Mouse (Mus musculus) c-Kit-positive CD71-negative TER-119-negative erythroid progenitor cells, embryonic 14.5 days (primary cell): ENCODE measurements at regions not wholly inside any gene's neighbourhood (a gene's known extent, or its start where the extent isn't known, plus 50 kb on each side); places are given as distances from the start of the nearest gene placed in this dataset.

Source experiments
- DNase-seq: peaks from one replicate; pipeline ENCODE4 v3.0.0-alpha.2; 2013; ENCODE audit warnings: low read depth

DNA sequence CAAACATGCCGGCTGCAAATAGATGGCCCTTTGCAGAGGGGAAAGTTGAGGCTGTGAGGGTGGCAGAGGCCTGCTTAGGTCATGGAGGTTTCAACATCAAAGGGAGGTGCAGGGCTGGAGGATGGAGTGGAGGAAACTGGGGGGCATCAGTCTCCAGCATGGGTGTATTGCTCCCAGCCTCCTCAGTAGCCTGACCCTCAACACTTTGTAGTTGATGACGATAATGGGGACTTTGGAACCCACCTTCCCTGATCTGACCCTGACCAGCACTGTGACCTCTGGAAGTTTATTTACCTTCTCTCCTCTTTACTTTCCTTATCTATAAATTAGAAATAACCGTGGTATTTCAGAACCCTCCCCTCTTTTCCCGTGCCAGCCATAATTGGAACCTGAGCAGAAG, 56.2 kb downstream of the Gm26897 start:
- no peak for DNase-seq

DNA sequence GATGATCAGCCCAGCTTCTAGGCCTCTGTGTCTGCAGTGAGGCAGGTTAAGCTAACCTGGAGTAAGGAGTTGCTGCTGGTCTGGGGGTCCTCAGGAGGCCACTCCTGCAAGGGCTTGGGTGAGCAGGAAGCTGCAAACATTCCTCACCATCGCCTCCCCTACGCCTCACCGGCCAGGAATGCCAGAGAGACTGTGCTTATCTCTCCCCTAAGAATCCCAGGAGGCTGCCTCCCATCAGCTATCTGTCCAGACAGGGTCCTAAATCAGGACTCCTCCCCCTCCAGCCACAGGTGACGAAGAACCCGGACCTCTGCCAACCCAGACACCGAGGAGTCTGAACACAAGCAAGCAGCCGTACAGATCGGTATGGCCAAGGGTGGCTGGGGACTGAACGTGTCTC, 56.8 kb downstream of the Gm26897 start:
- DNase-seq, result no peak

DNA sequence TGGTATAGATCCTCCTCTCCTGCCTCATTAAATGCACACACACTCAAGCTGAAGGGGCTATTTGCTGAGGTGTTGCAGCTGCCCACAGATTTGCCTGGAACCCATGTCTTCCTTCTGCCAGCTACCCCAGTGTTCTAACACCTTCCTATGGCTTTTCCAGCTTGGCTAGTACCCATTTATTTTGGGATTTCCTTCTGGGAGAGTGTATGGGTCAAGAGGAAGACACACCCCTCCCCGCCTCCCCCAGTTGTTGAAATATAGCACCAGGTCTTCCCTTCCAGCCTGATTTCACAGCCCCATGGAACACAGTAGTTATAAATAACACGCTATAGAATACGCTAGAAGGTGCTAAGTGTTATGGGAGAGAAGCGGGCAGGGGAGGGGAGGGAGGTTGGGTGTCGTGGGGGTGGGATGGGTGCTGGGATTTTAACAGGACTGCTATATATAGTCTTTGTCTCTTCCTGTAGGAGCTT, 57.4 kb downstream of the Gm26897 start:
- DNase-seq, result no peak

DNA sequence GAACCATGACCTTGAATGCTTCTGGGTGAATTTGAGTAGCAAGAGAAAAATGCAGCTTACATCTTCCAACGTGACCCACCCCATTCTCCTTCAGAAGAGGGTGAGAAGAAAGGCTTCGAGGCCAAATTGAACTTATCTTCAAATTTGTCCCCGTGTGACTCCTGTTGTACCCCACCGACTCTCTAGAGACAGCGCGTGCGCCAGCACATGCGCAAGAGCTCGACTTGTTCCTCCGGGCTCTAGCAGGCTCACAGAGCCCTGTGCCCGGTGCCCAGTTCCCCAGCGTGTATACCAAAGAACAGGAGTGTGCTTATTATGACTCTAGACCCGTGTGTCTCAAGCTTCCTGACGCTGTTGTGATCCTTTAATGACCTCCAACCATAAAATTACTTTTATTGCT, 59.0 kb downstream of the Gm26897 start:
- no peak for DNase-seq

DNA sequence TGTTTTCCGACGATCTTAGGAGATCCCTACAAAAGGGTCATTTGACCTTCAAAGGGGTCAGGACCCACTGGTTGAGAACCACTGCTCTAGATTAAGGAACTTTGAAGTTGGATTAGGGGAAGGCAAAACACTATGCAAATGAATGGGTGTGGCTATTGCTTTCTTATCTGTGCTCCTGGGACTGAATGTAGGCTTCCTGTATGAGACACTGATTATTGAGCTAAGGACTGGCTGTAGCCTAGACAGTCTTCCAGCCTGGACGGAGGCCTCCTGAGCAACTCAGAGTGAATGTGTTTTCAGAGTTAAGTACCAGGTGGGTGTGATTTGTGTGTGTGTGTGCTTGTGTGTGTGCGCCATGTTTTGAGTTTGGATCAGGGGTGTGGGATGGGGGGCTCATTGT, 59.5 kb downstream of the Gm26897 start:
- no peak for DNase-seq

DNA sequence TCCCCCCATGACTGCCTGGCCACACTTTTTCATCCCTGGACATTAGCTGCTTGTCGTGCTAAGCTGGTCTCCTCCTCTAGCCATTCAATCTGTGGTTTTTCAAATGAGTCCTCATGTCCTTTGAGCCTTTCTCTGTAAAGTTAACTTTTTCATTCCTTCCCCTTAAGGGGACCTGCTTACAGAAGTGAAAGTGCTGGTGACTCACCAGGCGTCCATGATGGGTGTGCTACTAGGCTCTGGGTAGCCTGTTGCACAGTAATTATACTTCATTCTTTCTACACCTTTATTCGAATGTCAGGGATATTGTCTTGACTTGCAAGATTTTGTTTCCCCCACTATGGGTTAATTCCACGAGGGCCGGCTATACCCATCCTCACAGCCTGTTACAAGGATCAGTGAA, 63.2 kb downstream of the Gm26897 start:
- DNase-seq, result no peak

DNA sequence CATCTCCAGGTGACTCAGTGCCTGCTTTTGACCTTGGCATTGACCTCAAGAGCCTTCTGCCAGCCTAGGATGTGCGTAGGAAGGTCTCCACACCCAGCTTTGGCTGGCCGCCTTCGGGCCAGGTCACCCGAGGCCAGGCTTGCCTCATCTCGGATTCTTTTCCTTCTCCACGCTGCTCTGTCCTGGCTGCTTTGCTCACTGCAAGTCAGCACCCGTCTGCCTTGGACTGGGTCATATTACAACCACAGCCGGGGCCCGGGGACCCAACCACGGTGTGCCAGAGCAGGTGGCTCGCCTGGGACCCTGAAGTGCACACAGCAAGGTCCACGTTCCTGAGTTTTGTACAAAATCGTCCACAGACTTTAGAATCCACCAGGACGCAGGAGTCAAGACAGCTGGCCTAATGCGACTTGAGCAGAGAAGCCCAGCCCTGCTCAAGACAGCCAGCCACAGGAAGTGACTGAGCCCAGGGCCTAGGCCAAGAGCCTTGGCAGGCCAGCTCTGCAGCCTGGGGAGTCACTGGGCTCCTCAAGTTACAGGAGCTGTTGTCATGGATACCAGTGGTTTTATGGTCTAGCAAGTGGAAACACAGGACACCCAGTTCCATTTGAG, 66.1 kb downstream of the Gm26897 start:
- DNase-seq, result no peak

DNA sequence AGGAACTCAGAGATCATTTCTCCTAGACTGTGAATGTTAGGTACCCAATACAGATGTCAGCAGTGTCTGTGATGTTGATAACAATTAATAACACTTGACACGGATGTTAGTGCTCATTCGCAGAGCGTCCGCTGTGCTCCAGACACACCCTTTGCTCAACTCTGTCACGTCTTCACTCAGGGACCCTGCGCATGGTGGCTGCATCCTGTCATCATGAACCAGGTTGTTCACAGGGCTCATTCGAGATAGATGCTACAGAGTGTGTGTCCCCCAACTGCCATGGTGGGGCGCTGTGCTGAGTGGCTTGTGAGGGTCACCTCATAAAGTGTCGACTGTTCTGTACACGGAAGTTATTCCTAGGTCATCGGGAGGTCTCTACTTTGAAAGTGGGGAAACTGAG, 66.8 kb downstream of the Gm26897 start:
- DNase-seq, result no peak

DNA sequence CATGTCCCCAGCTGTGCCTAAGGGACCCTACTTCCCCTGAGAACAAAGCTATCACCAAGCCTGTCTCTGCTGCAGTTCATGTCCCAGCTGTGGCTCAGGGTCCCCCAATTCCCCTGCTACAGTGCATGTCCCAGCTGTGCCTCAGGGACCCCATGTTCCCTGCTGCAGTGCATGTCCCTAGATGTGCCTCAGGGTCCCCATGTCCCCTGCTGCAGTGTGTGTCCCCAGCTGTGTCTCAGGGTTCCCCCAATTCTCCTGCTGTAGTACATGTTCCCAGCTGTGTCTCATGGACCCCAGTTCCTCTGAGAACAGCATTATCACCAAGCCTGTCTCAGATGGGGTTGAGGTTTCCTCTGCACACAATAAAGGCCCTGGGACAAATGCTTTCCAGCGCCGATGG, 67.3 kb downstream of the Gm26897 start:
- no peak for DNase-seq

DNA sequence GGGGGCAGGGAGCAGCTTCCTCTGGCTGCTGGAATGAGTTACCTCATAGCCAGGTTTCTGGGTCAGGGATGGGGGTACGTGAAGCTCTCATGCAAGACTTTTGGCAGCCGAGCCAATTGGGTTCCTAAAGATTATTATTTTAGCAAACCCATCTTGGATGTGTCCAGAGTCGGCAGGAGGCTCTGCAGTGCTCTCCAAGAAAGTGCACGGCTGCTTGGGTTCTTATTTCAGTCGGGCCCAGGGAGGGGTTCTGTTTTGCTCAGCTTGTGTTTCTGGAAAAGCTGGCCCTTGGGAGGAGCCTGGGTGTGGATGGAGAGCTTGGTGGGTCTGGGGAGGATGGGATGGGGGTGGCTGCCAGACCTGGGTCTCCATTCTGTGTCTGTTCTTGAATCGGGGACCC, 70.8 kb downstream of the Gm26897 start:
- no peak for DNase-seq

DNA sequence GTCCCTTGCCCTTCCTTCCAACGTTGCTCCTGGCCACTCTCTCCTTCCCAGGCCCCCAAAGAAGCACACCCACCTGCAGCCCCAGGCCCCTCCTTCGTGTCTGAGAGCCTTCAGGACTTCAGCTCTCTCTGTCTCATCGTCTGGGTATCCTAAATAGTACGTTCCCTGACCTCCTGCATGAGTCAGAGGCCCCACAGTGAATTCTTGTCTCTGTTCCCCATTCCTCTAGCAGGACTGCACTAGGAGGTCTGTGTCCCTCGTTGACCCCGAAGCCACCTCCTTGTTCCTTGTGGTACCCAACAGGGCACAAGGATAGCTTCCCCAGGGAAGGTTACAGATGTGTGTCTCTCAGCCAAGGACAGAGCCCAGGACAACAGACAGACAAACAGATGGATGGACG, 71.4 kb downstream of the Gm26897 start:
- no peak for DNase-seq

DNA sequence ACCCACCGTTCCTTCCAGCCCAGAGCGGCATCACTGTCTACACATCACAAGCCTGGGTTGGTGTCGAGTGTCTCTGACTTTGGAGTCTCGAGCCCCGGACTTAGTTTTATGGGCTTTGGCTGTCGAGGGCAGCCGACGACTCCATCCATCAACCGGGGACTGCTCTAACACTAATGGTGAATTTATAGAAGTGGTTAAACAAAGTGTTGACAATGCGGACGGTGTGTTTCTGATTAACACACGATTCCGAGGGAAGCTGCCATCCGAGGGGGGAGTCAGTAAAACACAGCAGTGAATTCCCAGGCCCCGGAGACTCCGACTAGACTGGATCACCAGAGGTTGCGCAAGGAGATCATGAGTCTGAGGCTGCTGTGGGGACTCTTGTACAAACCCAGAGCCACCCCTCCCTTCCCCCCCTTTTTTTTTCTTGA, 72.1 kb downstream of the Gm26897 start:
- DNase-seq, result no peak

DNA sequence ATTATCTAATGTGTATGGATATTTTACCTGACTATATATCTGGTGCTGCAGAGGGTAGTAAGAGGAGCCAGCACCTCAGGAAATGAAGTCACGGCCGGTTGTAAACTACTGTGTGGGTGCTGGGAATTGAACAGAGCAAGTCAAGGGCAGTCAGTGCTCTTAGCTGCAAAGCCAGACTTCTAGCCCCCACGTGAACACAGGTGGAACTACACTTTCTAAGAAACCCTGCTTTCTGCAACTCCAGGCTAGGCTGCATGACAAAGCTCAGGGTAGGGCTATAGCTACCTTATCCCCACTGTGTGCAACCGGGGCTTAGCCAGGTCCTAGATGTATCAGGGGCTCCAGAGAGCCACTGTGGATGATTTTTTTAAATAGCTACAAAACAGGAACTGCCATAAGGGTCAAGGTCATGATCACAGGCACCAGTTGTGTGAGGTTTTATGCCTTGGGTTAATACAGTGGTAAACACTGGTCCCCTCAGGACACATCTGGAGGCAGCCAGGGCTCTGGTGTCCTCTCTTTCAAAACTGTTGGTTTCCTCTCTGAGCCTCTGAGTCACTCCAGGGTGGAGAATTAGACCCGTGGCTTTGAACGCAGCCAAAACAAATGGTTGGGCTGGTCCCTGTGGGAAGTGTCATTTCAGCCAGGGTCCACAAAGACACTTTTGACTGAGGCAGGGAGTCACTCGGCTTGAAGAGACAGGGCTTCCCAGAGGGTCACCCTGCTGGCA, 76.5 kb downstream of the Gm26897 start:
- DNase-seq, result no peak

DNA sequence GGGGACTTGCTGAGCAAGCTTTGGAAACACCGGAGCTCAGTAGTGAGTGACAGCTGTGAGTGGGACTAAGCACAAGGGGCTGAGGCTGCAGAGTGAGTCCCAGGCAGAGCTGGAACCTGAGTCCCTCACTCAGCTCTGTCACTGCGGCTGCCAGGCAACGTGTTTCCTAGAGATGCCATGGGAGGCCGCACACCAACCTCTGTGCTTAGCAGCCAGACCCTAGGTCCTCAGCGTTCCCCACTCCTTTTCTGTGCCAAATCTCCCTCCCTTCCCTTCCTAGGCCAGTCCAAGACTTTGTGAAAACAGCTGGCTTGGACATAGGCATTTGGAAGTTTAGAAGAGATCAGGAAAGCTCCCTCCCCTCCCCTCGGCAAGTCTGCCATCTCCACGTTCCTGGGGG, 78.9 kb downstream of the Gm26897 start:
- no peak for DNase-seq

DNA sequence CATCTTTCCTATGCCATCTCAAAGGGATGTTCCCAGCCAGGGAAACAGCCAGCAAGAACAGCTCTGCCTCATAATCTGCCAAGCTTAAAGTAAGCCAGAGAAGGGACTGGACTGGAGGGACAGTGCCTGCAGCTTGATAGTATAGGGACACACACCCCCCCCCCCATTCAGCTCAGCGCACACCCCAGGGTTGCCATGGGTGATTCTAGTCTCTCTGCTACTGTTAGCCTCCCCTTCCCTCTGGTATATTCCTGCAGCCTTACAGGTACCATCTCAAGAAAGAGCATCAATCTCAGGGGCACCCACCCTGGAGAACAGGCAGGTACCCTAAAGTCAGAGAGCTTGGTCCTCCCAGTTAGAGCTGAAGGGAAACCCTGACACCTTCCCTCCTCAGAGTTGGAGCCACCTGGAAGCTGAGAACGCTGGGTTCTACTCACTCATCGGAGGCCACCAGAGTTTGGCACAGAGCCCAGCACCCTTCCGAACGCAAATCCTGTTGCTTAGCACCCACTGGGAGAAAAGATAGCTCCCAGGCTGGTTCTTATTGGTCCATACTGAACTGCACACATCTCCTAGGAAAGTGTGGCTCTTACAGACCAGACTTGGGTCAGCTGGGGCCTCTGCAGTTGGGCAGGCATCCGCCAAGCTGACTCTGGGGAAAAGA, 79.5 kb downstream of the Gm26897 start:
- no peak for DNase-seq

DNA sequence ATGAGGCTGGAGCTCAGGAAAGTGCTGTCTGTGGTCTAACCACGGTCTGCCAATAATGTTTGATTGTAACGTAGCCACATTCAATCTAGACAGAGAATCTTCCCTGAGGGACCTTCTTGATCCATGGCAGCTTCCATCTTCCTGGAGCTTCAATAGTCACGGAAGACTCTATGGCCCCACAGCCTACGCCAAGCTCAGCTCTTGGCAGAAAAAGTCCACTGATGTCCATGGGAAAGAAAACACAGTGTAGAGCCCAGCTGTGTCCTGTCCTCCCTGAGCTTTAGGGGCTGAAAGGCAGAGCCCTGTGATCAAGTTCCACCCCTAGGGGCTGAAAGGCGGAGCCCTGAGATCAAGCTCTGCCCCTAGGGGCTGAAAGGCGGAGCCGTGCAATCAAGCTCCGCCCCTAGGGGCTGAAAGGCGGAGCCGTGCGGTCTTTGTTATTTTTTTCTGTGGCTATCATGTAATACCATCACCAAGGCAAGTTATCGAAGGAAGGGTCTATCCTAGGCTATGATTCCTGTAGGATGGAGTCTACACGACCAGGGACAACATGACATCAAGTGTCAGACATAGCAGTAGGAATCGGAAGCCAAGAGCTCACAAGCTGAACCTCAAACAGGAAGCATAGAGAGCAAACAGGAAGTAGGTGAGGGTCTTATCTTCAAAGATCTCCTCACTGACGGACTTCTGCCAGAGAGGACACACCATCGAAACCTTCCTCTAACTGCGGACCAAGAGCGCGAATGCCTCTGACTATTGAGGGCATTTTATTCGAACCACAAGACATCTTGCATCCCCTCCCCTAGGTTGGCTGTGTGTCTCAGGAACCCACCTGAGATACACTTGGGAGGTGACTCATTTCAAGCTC, 81.4 kb downstream of the Gm26897 start:
- no peak for DNase-seq

DNA sequence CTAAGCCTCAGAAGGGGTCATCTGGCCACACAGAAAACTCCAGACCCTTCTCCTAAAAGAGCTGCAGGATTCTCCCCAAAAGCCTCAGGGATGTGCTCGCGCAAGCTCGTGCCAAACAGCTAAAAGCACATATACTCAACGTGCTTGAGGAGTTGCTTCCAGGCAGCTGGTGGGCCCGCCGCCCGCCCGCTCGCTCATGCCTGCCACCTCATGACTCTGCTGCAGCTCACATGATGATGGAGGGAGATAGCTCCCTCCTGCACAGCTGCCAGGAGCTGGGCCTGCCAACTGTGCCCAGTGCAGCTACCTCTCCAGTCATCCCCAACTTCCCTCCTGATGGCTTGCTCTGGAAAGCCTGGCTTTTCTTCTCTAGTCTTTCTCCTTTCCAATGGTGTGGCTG, 87.2 kb downstream of the Gm26897 start:
- no peak for DNase-seq

DNA sequence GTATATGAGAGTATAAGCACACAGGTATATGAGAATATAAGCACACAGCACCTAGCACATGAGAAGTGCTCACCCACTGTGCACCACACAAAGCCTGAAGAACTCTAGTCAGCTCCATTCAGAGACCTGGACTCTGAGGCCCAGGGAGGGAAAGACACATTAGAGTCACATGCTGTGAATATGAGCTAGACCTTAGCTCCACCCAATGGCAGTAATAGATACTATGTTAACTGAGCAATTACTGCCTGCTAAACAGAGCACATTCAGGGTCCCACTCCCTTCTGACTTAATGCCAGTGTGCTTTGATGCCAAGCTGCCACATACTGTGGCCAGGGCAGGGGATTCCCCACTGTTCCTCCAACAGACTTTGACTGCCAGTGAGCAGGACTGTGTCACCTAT, 89.2 kb downstream of the Gm26897 start:
- no peak for DNase-seq

DNA sequence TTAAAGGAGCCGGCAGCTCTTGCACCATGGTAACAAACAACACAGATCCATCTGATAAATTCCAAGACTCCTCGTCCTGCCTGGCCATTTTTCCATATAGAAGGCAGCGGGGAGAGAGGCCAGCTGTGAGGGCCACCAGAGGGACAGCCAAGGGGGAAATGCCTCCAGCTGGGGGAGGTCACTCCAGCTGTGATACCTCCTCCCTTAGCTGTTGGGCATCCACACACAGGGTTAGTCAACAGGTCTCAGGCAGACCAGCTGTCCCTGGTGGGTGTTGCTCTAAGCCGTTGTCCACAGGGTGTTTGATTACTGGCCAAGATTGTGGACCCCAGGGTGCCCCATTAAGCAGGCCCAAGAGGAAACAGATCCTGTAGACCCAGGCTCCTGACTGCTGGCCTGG, 89.7 kb downstream of the Gm26897 start:
- no peak for DNase-seq

DNA sequence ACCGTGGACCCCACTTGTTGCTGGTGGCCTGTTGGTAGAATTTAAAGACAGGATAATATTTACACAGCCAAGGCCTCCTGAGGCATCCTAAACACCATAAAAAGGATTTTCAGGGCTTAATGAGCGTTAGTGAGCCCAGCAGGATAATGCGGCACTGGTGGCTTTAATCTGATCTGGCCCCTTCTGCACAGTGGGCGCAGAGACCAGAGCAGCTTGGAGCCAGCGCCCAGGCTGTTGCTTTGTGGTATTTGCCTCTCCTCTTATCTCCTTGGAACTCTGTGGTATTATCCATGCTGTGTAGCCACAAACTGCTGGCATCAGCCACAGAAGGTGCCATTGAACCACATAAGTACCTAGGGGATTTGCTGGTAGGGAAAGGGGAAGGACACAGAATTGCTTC, 90.1 kb downstream of the Gm26897 start:
- DNase-seq, result no peak

DNA sequence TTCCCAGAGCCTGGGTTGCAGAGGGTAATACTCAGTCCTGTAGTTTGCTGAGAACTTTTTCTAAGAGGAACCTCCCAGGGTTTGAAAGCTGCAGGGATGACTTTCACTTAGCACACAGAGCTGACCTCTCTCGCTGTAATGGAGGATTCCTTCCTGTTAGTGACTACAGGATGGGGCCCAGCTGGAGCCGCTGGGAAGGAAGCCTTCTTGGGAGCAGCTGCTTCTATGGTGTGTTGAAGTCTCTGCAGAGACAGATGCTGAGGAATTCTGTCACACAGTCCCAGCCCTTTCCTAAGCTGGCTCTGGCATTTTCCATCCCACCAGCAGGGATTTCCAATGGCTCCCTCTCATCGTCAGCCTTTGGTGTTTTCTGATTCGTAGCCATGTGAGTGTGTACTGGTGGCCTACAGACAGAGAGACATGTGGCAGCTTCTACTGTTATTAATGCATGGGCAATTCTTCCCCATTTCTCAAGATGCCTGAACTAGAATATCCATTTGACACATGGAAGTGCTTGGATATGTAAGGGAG, 90.9 kb downstream of the Gm26897 start:
- no peak for DNase-seq

DNA sequence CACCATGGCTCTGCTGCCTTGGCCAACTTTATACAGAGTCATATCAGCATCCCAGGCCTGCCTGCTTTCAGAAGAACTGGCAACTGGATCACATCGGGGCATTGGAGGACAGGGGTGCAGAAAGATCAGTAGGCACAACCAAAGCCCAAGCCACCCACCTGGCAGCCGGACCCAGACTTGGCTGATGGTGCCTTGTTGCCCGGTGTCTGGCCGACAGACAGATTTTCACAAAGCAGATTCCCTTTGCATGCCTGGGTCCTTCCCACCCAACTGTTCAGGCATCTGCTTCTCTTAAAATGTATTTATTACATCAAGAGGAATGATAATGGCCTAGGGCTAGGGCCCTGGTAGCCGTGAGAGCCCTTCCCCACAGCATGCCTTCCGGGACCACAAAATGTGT, 96.2 kb downstream of the Gm26897 start:
- no peak for DNase-seq
